Mouse (Mus musculus) CH12.LX (cell line): ENCODE measurements at regions not wholly inside any gene's neighbourhood (a gene's known extent, or its start where the extent isn't known, plus 50 kb on each side); places are given as distances from the start of the nearest gene placed in this dataset.

Experiments
- BHLHE40 ChIP-seq: IDR thresholded peaks from 2 replicates; pipeline ENCODE4 v1.6.1; 2011; ENCODE audit warnings: mild to moderate bottlenecking, low read depth, low read length, improper control_type of control experiment
- CTCF ChIP-seq, 2 experiments: IDR thresholded peaks in 1 of 2; conservative IDR thresholded peaks in 1 of 2; 2 replicates each; pipeline ENCODE4 v1.5.1; 2011 to 2012; ENCODE audit warnings: low read depth in 2 of 2, low read length in 2 of 2, improper control_type of control experiment in 1 of 2, inconsistent platforms in 1 of 2, mild to moderate bottlenecking in 1 of 2, moderate library complexity in 1 of 2
- POLR2A ChIP-seq: IDR thresholded peaks from 2 replicates; pipeline ENCODE4 v1.6.1; 2011; ENCODE audit warnings: low read depth, mild to moderate bottlenecking, improper control_type of control experiment, low read length
- POLR2AphosphoS2 ChIP-seq: IDR thresholded peaks from 2 replicates; pipeline ENCODE4 v1.6.1; 2011; ENCODE audit warnings: low read depth, low read length, improper control_type of control experiment
- TCF12 ChIP-seq: IDR thresholded peaks from 2 replicates; pipeline ENCODE4 v1.6.1; 2014; ENCODE audit warnings: low read depth, mild to moderate bottlenecking, inconsistent platforms, low read length, improper control_type of control experiment
- USF1 ChIP-seq: IDR thresholded peaks from 2 replicates; pipeline ENCODE4 v1.6.1; 2014; ENCODE audit warnings: low read depth, mild to moderate bottlenecking, inconsistent platforms, low read length, improper control_type of control experiment
- ZKSCAN1 ChIP-seq: IDR thresholded peaks from 2 replicates; pipeline ENCODE4 v1.6.1; 2012; ENCODE audit warnings: low read depth, inconsistent platforms, low read length, improper control_type of control experiment, borderline replicate concordance

DNA sequence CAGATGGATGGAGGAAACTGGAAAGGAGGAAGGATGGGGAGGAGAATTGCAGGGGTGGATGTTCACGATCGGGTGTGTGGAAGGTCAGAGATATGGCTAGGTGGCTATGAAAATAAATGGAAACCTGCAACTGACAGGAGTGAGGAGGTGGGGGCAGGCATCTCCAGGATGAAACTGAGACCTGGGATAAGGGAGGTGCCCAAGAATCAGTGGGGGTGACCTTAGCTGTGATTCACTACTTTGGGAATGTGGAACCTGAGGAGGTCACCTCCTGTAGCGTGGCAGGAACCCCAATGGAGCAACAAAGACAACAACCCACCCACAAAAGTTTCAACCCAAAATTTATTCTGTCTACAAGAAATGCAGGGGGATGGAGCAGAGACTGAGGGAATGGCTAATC, 339.6 kb downstream of the Tmem135 start:
- TF ChIP-seq CTCF (conservative IDR thresholded peaks at IDR 0.05 in 1 of 2, IDR thresholded peaks at IDR 0.05 in 1 of 2; ENCODE audit: low read depth in 2 of 2, low read length in 2 of 2) = no peak
- no peak for TF ChIP-seq USF1
- TF ChIP-seq POLR2A = no peak
- TF ChIP-seq POLR2AphosphoS2 = no peak
- no peak for TF ChIP-seq BHLHE40
- TF ChIP-seq TCF12 = no peak
- TF ChIP-seq ZKSCAN1 = no peak
